Mouse (Mus musculus) MEL (cell line): ENCODE measurements around the gene Fgfr2. TPM values are rescaled to one million over a fixed set of nuclear protein-coding genes. Genes with fewer than 3 reads are reported as not detected.
A peak's percentile ranks its signal among the peaks of the same experiment; 100 is the strongest.

Experiments
- DNase-seq: peaks from one replicate; pipeline ENCODE4 v3.0.0; 2011; ENCODE audit warnings: low read depth, low spot score
- H3K27ac ChIP-seq: 2 replicates; pipeline ENCODE4 v1.5.1; 2012; ENCODE audit warnings: low read depth, mild to moderate bottlenecking, control low read depth, low read length, moderate library complexity; ENCODE audit not compliant: control insufficient read depth
- H3K27me3 ChIP-seq, 2 experiments: fragments of 150-350 bp in 1 of 2; sonication (generic) in 1 of 2; 2 replicates each; pipeline ENCODE4 v1.6.1; 2012; ENCODE audit warnings: low read length in 2 of 2, mild to moderate bottlenecking in 2 of 2, improper control_type of control experiment in 1 of 2, moderate library complexity in 1 of 2; ENCODE audit not compliant: insufficient read depth in 2 of 2, control insufficient read depth in 1 of 2
- H3K36me3 ChIP-seq, 2 experiments: 2 replicates each; pipeline ENCODE4 v1.6.1; 2012 to 2014; ENCODE audit warnings: low read length in 2 of 2, improper control_type of control experiment in 1 of 2, inconsistent platforms in 1 of 2, mild to moderate bottlenecking in 1 of 2; ENCODE audit not compliant: insufficient read depth in 2 of 2, control insufficient read depth in 1 of 2
- H3K4me1 ChIP-seq, 2 experiments: fragments of 150-350 bp in 1 of 2; sonication (generic) in 1 of 2; 2 replicates each; pipeline ENCODE4 v1.6.1; 2012; ENCODE audit warnings: low read length in 2 of 2, improper control_type of control experiment in 1 of 2, mild to moderate bottlenecking in 1 of 2; ENCODE audit not compliant: insufficient read depth in 2 of 2, control insufficient read depth in 1 of 2
- H3K4me3 ChIP-seq, 2 experiments: fragments of 150-350 bp in 1 of 2; sonication (generic) in 1 of 2; 2 replicates each; pipeline ENCODE4 v1.5.1; 2012; ENCODE audit warnings: low read depth in 2 of 2, low read length in 2 of 2, mild to moderate bottlenecking in 2 of 2, moderate library complexity in 2 of 2, control low read depth in 1 of 2, improper control_type of control experiment in 1 of 2; ENCODE audit not compliant: control insufficient read depth in 1 of 2, insufficient read depth in 1 of 2
- H3K79me2 ChIP-seq: 2 replicates; pipeline ENCODE4 v1.6.1; 2012; ENCODE audit warnings: mild to moderate bottlenecking, low read length, moderate library complexity; ENCODE audit not compliant: control insufficient read depth, poor library complexity, insufficient read depth
- H3K9ac ChIP-seq: 2 replicates; pipeline ENCODE4 v1.6.1; 2012; ENCODE audit warnings: low read depth, mild to moderate bottlenecking, control low read depth, low read length, moderate library complexity; ENCODE audit not compliant: control insufficient read depth, poor library complexity, severe bottlenecking
- H3K9me3 ChIP-seq: fragments of 150-350 bp; sonication (generic); replicated peaks from 2 replicates; pipeline ENCODE4 v1.6.1; 2012; ENCODE audit warnings: mild to moderate bottlenecking, low read length, improper control_type of control experiment, moderate library complexity; ENCODE audit not compliant: insufficient read depth
- BHLHE40 ChIP-seq: IDR thresholded peaks from 2 replicates; pipeline ENCODE4 v1.6.1; 2012; ENCODE audit warnings: low read depth, mild to moderate bottlenecking, inconsistent platforms, low read length, improper control_type of control experiment, borderline replicate concordance
- CHD1 ChIP-seq: IDR thresholded peaks from 2 replicates; pipeline ENCODE4 v1.6.1; 2012; ENCODE audit warnings: low read depth, mild to moderate bottlenecking, inconsistent platforms, low read length, improper control_type of control experiment
- CHD2 ChIP-seq: IDR thresholded peaks from 2 replicates; pipeline ENCODE4 v1.6.1; 2011; ENCODE audit warnings: low read length, improper control_type of control experiment
- EP300 ChIP-seq, 2 experiments: IDR thresholded peaks; 2 replicates each; pipeline ENCODE4 v1.6.1; 2011; ENCODE audit warnings: improper control_type of control experiment in 2 of 2, low read length in 2 of 2, low read depth in 1 of 2, mild to moderate bottlenecking in 1 of 2
- ETS1 ChIP-seq: IDR thresholded peaks from 2 replicates; pipeline ENCODE4 v1.6.1; 2012; ENCODE audit warnings: low read depth, mild to moderate bottlenecking, inconsistent platforms, low read length, improper control_type of control experiment, moderate library complexity
- GATA1 ChIP-seq: IDR thresholded peaks from 2 replicates; pipeline ENCODE4 v1.6.1; 2011; ENCODE audit warnings: low read depth, low read length, improper control_type of control experiment
- HCFC1 ChIP-seq: IDR thresholded peaks from 2 replicates; pipeline ENCODE4 v1.6.1; 2012; ENCODE audit warnings: low read depth, mild to moderate bottlenecking, inconsistent platforms, low read length, improper control_type of control experiment, moderate library complexity
- JUND ChIP-seq: IDR thresholded peaks from 2 replicates; pipeline ENCODE4 v1.6.1; 2011; ENCODE audit warnings: low read depth, mild to moderate bottlenecking, improper control_type of control experiment, low read length
- KAT2A ChIP-seq: conservative IDR thresholded peaks from 2 replicates; pipeline ENCODE4 v1.6.1; 2012; ENCODE audit warnings: low read depth, low read length, improper control_type of control experiment, inconsistent platforms
- MAFK ChIP-seq: IDR thresholded peaks from 2 replicates; pipeline ENCODE4 v1.6.1; 2011; ENCODE audit warnings: low read depth, mild to moderate bottlenecking, low read length, improper control_type of control experiment, borderline replicate concordance
- MEF2A ChIP-seq: IDR thresholded peaks from 2 replicates; pipeline ENCODE4 v1.6.1; 2014; ENCODE audit warnings: low read depth, mild to moderate bottlenecking, inconsistent platforms, low read length, improper control_type of control experiment; ENCODE audit not compliant: poor library complexity, insufficient replicate concordance, severe bottlenecking; ENCODE audit errors: extremely low read depth
- MXI1 ChIP-seq: IDR thresholded peaks from 2 replicates; pipeline ENCODE4 v1.6.1; 2011; ENCODE audit warnings: mild to moderate bottlenecking, low read depth, low read length, improper control_type of control experiment
- MYC ChIP-seq: IDR thresholded peaks from 2 replicates; pipeline ENCODE4 v1.6.1; 2011; ENCODE audit warnings: low read depth, mild to moderate bottlenecking, low read length, improper control_type of control experiment, moderate library complexity
- NRF1 ChIP-seq: IDR thresholded peaks from 2 replicates; pipeline ENCODE4 v1.6.1; 2014; ENCODE audit warnings: low read depth, mild to moderate bottlenecking, inconsistent platforms, low read length, improper control_type of control experiment, moderate library complexity; ENCODE audit not compliant: poor library complexity, insufficient read depth, severe bottlenecking
- POLR2AphosphoS2 ChIP-seq: IDR thresholded peaks from 2 replicates; pipeline ENCODE4 v1.6.1; 2011; ENCODE audit warnings: low read length, improper control_type of control experiment
- RAD21 ChIP-seq: IDR thresholded peaks from 2 replicates; pipeline ENCODE4 v1.6.1; 2011; ENCODE audit warnings: mild to moderate bottlenecking, low read depth, low read length, improper control_type of control experiment
- RCOR1 ChIP-seq: IDR thresholded peaks from 2 replicates; pipeline ENCODE4 v1.6.1; 2012; ENCODE audit warnings: low read depth, mild to moderate bottlenecking, inconsistent platforms, low read length, improper control_type of control experiment
- SMC3 ChIP-seq: IDR thresholded peaks from 2 replicates; pipeline ENCODE4 v1.6.1; 2011; ENCODE audit warnings: low read depth, low read length, improper control_type of control experiment
- TAL1 ChIP-seq: IDR thresholded peaks from 2 replicates; pipeline ENCODE4 v1.6.1; 2012; ENCODE audit warnings: mild to moderate bottlenecking, inconsistent platforms, low read length, moderate library complexity, mixed read lengths
- TBP ChIP-seq: IDR thresholded peaks from 2 replicates; pipeline ENCODE4 v1.8.0; 2011; ENCODE audit warnings: low read depth, low read length, improper control_type of control experiment
- TCF12 ChIP-seq: IDR thresholded peaks from 2 replicates; pipeline ENCODE4 v1.6.1; 2014; ENCODE audit warnings: low read depth, mild to moderate bottlenecking, inconsistent platforms, low read length, improper control_type of control experiment, moderate library complexity
- UBTF ChIP-seq: IDR thresholded peaks from 2 replicates; pipeline ENCODE4 v1.6.1; 2012; ENCODE audit warnings: low read depth, mild to moderate bottlenecking, inconsistent platforms, low read length, improper control_type of control experiment, moderate library complexity, borderline replicate concordance; ENCODE audit not compliant: insufficient read depth
- ZC3H11A ChIP-seq: IDR thresholded peaks from 2 replicates; pipeline ENCODE4 v1.6.1; 2012; ENCODE audit warnings: low read depth, mild to moderate bottlenecking, inconsistent platforms, low read length, improper control_type of control experiment
- ZKSCAN1 ChIP-seq: IDR thresholded peaks from 2 replicates; pipeline ENCODE4 v1.6.1; 2012; ENCODE audit warnings: low read depth, mild to moderate bottlenecking, inconsistent platforms, low read length, improper control_type of control experiment, moderate library complexity
- ZMIZ1 ChIP-seq: IDR thresholded peaks from 2 replicates; pipeline ENCODE4 v1.6.1; 2012; ENCODE audit warnings: low read depth, mild to moderate bottlenecking, inconsistent platforms, low read length, improper control_type of control experiment, moderate library complexity
- polyA plus RNA-seq, 2 experiments: library from polyadenylated mRNA; stranded (reverse) in 1 of 2; unstranded in 1 of 2; fragments of >175 nt in 1 of 2; fragments of >200 nt in 1 of 2; gene quantifications; 2 replicates each; pipeline versions ENCODE4 v1.2.1 to v1.2.4; 2012; ENCODE audit warnings: low replicate concordance in 2 of 2, low read depth in 1 of 2; ENCODE audit not compliant: insufficient read length in 2 of 2, insufficient read depth in 1 of 2, missing spikeins in 1 of 2
- total RNA-seq: library from RNA; depleted of rRNA; stranded (reverse); fragments of 300-350 nt; gene quantifications from 2 replicates; pipeline ENCODE4 v1.2.3, GENCODE M21; 2012

The Fgfr2 gene
- total and polyA plus RNA-seq, 3 experiments: not detected

DNA sequence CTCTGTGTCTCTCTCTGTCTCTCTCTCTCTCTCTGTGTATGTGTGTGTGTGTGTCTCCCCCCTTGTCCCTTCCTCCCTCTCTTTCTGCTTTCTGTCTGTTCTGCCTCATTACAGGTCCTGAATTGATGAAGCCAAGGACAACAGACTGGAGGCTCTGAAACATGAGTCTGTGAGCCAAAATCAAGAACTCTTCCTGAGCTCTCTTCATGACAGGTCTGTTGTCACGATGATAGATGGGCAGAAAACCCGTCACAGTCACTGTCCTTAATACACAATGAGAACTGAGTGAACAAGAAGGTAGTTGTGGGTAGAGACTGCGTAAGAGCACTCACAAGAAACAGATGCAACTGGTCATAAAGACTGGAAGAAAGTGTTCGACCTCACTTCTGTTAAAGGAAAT is 762.8 kb downstream of the Fgfr2 start:
- no peaks in the 10 kb centered on the region for H3K9me3 ChIP-seq
- H3K79me2 ChIP-seq: no peaks in the 10 kb centered on the region
- no peak overlapping the region for H3K9ac ChIP-seq
- H3K27ac ChIP-seq: no peak overlapping the region
- H3K36me3 ChIP-seq: peaks cover 15 to 31% of the 10 kb centered on the region in 2 experiments
- no peaks in the 10 kb centered on the region for H3K27me3 ChIP-seq
- TF ChIP-seq ZMIZ1: 0 out of 2 replicates have a peak, but pooled peaks have one; percentile 7
- 0 out of 2 replicates have a peak, but pooled peaks have one; percentile 6 for TF ChIP-seq SMC3
- no peak for TF ChIP-seq ZKSCAN1
- TF ChIP-seq, all 39 proteins: peak for 2
- Histone ChIP-seq H3K4me3 (no peak overlapping the region), H3K4me1 (peaks cover 3 to 44% of the 10 kb centered on the region in 2 experiments)
- no peak for DNase-seq

DNA sequence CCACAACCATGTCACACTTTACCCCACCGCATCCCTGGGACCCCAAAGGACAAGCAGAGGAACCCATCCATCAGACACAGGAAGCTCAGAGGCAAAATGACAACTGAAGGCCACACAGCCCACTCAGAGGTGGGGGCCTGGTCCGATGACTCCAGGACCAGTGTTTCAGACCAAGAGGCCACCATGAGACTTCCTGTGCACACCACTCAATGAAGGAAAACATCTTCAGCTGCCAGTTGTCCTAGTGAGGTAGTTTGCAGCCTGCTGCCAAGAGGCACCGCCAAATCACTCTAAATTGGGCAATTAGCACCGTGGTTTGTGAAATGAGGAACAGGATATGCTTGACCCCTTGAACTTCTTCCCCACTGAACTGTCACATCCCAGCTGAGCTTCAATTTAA is 764.4 kb downstream of the Fgfr2 start:
- Histone ChIP-seq H3K27ac (peak overlapping the region; percentile 3; the same call in 1 of the 2 replicates), H3K4me1 (peaks cover 0 to 35% of the 10 kb centered on the region in 2 experiments; a peak in 2 of 4 replicates), H3K27me3 (no peaks in the 10 kb centered on the region), H3K4me3 (no peak overlapping the region), H3K9me3 (no peaks in the 10 kb centered on the region), H3K79me2 (no peaks in the 10 kb centered on the region), H3K36me3 (peaks cover 1 to 18% of the 10 kb centered on the region in 2 experiments; a peak in 3 of 4 replicates), H3K9ac (no peak overlapping the region)
- peak; percentile 53 for DNase-seq
- no peak for TF ChIP-seq UBTF
- no peak for TF ChIP-seq BHLHE40
- no peak for TF ChIP-seq MYC
- no peak for TF ChIP-seq MXI1
- TF ChIP-seq EP300 (IDR thresholded peaks at IDR 0.05; ENCODE audit: low read depth in 1 of 2, low read length in 2 of 2): no peak
- TF ChIP-seq NRF1: no peak
- TF ChIP-seq RCOR1: no peak
- no peak for TF ChIP-seq TAL1
- TF ChIP-seq SMC3: peak; percentile 18; the same call in 1 of the 2 replicates
- TF ChIP-seq MEF2A: no peak
- no peak for TF ChIP-seq MAFK
- peak; percentile 19; the same call in 1 of the 2 replicates for TF ChIP-seq POLR2AphosphoS2
- no peak for TF ChIP-seq HCFC1
- no peak for TF ChIP-seq CHD2
- TF ChIP-seq ETS1: peak; percentile 47; the same call in 1 of the 2 replicates
- TF ChIP-seq TBP: no peak
- TF ChIP-seq JUND: no peak
- TF ChIP-seq TCF12: no peak
- no peak for TF ChIP-seq CHD1
- no peak for TF ChIP-seq KAT2A
- no peak for TF ChIP-seq GATA1
- TF ChIP-seq RAD21: no peak
- TF ChIP-seq ZC3H11A: no peak
